Mouse (Mus musculus): Measurements from ENCODE around the gene Zfp422.

DNA sequence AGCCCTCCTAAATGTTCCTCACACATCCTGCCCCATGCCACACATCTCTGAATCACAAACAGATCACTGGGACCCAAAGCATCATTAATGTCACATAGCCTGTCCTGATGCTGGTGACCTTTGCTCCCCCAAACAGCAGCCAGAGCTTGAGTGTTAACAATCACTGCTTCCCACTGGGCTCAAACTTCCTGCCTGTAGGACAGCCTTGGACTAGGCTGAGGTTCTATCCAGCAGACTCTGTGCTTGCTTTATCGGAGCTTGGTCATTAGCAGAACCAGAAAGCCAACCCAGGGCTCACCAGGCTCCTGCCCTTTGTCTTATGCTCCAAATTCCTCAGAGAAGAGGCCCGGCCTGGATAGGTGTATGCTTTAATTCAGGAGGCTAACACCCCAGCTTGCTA, 10.1 kb upstream of the Zfp422 start:
- no peak for TF ChIP-seq CTCF (IDR thresholded peaks at IDR 0.05; ENCODE audit: low read depth)
- no peak for TF ChIP-seq EP300 (IDR thresholded peaks at IDR 0.05; ENCODE audit: low read depth)

Data from liver, postnatal 0 days (tissue).